Mouse (Mus musculus) CH12.LX (cell line): ENCODE measurements around the gene Zfp266. TPM values are rescaled to one million over a fixed set of nuclear protein-coding genes. Genes with fewer than 3 reads are reported as not detected.

ENCODE experiments used
- DNase-seq: peaks from one replicate; pipeline ENCODE4 v3.0.0-alpha.2; 2013; ENCODE audit errors: extremely low read depth
- H3K27ac ChIP-seq: 2 replicates; pipeline ENCODE4 v1.5.1; 2012; ENCODE audit warnings: low read depth, mild to moderate bottlenecking, control low read depth, moderate library complexity; ENCODE audit not compliant: insufficient read depth
- H3K27me3 ChIP-seq: replicated peaks from 2 replicates; pipeline ENCODE3; 2012; ENCODE audit warnings: inconsistent platforms
- H3K36me3 ChIP-seq, 2 experiments: replicated peaks in 1 of 2; 2 replicates each; pipeline versions ENCODE3 to v1.6.1; 2012; ENCODE audit warnings: inconsistent platforms in 1 of 2, low read length in 1 of 2, mild to moderate bottlenecking in 1 of 2, mixed read lengths in 1 of 2, moderate library complexity in 1 of 2; ENCODE audit not compliant: control insufficient read depth in 1 of 2, insufficient read depth in 1 of 2
- H3K4me1 ChIP-seq, 2 experiments: 2 replicates each; pipeline ENCODE4 v1.6.1; 2012; ENCODE audit warnings: inconsistent platforms in 1 of 2, moderate library complexity in 1 of 2; ENCODE audit not compliant: insufficient read depth in 2 of 2, control insufficient read depth in 1 of 2
- H3K4me2 ChIP-seq: 2 replicates; pipeline ENCODE4 v1.6.1; 2012; ENCODE audit warnings: low read depth, mild to moderate bottlenecking, control low read depth; ENCODE audit not compliant: poor library complexity, insufficient read depth, severe bottlenecking
- H3K4me3 ChIP-seq, 3 experiments: fragments of 150-350 bp in 1 of 3; sonication (generic) in 1 of 3; replicated peaks in 1 of 3; 2 replicates each; pipeline versions ENCODE3 to v1.5.1; 2011 to 2012; ENCODE audit warnings: low read depth in 2 of 3, low read length in 2 of 3, mild to moderate bottlenecking in 2 of 3, moderate library complexity in 2 of 3, control low read depth in 1 of 3, improper control_type of control experiment in 1 of 3, inconsistent platforms in 1 of 3, mixed read lengths in 1 of 3; ENCODE audit not compliant: poor library complexity in 1 of 3
- H3K79me2 ChIP-seq: replicated peaks from 2 replicates; pipeline ENCODE4 v1.6.1; 2012; ENCODE audit warnings: mild to moderate bottlenecking, moderate library complexity; ENCODE audit not compliant: control insufficient read depth, poor library complexity, insufficient read depth, severe bottlenecking; ENCODE audit errors: extremely low read depth
- H3K9ac ChIP-seq: 2 replicates; pipeline ENCODE4 v1.6.1; 2012; ENCODE audit warnings: low read depth, mild to moderate bottlenecking, control low read depth, moderate library complexity; ENCODE audit not compliant: insufficient read depth
- H3K9me3 ChIP-seq: replicated peaks from 2 replicates; pipeline ENCODE3; 2012; ENCODE audit warnings: low read length, inconsistent platforms, mixed read lengths
- CHD1 ChIP-seq: IDR thresholded peaks from 2 replicates; pipeline ENCODE4 v1.6.1; 2012; ENCODE audit warnings: low read depth, low read length, improper control_type of control experiment, inconsistent platforms
- CHD2 ChIP-seq: IDR thresholded peaks from 2 replicates; pipeline ENCODE4 v1.6.1; 2011; ENCODE audit warnings: low read length, improper control_type of control experiment
- CTCF ChIP-seq, 2 experiments: IDR thresholded peaks in 1 of 2; conservative IDR thresholded peaks in 1 of 2; 2 replicates each; pipeline ENCODE4 v1.5.1; 2011 to 2012; ENCODE audit warnings: low read depth in 2 of 2, low read length in 2 of 2, improper control_type of control experiment in 1 of 2, inconsistent platforms in 1 of 2, mild to moderate bottlenecking in 1 of 2, moderate library complexity in 1 of 2
- E2F4 ChIP-seq: IDR thresholded peaks from 2 replicates; pipeline ENCODE4 v1.6.1; 2011; ENCODE audit warnings: low read depth, low read length, improper control_type of control experiment; ENCODE audit not compliant: insufficient replicate concordance
- ELF1 ChIP-seq: IDR thresholded peaks from 2 replicates; pipeline ENCODE4 v1.6.1; 2014; ENCODE audit warnings: low read depth, mild to moderate bottlenecking, inconsistent platforms, low read length, improper control_type of control experiment
- EP300 ChIP-seq: IDR thresholded peaks from 2 replicates; pipeline ENCODE4 v1.6.1; 2011; ENCODE audit warnings: low read length, improper control_type of control experiment
- ETS1 ChIP-seq: conservative IDR thresholded peaks from 2 replicates; pipeline ENCODE4 v1.6.1; 2012; ENCODE audit warnings: low read depth, mild to moderate bottlenecking, inconsistent platforms, low read length, improper control_type of control experiment, moderate library complexity
- GABPA ChIP-seq: IDR thresholded peaks from 2 replicates; pipeline ENCODE4 v1.6.1; 2012; ENCODE audit warnings: low read depth, low read length, improper control_type of control experiment, inconsistent platforms; ENCODE audit not compliant: insufficient replicate concordance
- HCFC1 ChIP-seq: IDR thresholded peaks from 2 replicates; pipeline ENCODE4 v1.6.1; 2012; ENCODE audit warnings: low read depth, mild to moderate bottlenecking, inconsistent platforms, low read length, improper control_type of control experiment
- IRF4 ChIP-seq: IDR thresholded peaks from 2 replicates; pipeline ENCODE4 v1.6.1; 2014; ENCODE audit warnings: low read depth, mild to moderate bottlenecking, inconsistent platforms, low read length, improper control_type of control experiment
- KAT2A ChIP-seq: IDR thresholded peaks from 2 replicates; pipeline ENCODE4 v1.6.1; 2012; ENCODE audit warnings: low read length, improper control_type of control experiment, inconsistent platforms; ENCODE audit not compliant: insufficient replicate concordance
- MAX ChIP-seq: IDR thresholded peaks from 2 replicates; pipeline ENCODE4 v1.6.1; 2011; ENCODE audit warnings: low read length, improper control_type of control experiment
- MAZ ChIP-seq: IDR thresholded peaks from 2 replicates; pipeline ENCODE4 v1.6.1; 2012; ENCODE audit warnings: low read depth, mild to moderate bottlenecking, inconsistent platforms, low read length, improper control_type of control experiment, moderate library complexity
- MXI1 ChIP-seq: IDR thresholded peaks from 2 replicates; pipeline ENCODE4 v1.6.1; 2011; ENCODE audit warnings: mild to moderate bottlenecking, low read depth, low read length, improper control_type of control experiment
- MYC ChIP-seq: IDR thresholded peaks from 2 replicates; pipeline ENCODE4 v1.6.1; 2011; ENCODE audit warnings: low read depth, mild to moderate bottlenecking, improper control_type of control experiment, low read length
- NRF1 ChIP-seq: IDR thresholded peaks from 2 replicates; pipeline ENCODE4 v1.6.1; 2014; ENCODE audit warnings: low read depth, mild to moderate bottlenecking, inconsistent platforms, low read length, improper control_type of control experiment, moderate library complexity
- POLR2AphosphoS2 ChIP-seq: IDR thresholded peaks from 2 replicates; pipeline ENCODE4 v1.6.1; 2011; ENCODE audit warnings: low read depth, low read length, improper control_type of control experiment
- RAD21 ChIP-seq: IDR thresholded peaks from 2 replicates; pipeline ENCODE4 v1.6.1; 2011; ENCODE audit warnings: low read depth, mild to moderate bottlenecking, low read length, improper control_type of control experiment, moderate library complexity
- RCOR1 ChIP-seq: conservative IDR thresholded peaks from 2 replicates; pipeline ENCODE4 v1.6.1; 2012; ENCODE audit warnings: low read depth, mild to moderate bottlenecking, inconsistent platforms, low read length, improper control_type of control experiment
- SIN3A ChIP-seq: IDR thresholded peaks from 2 replicates; pipeline ENCODE4 v1.6.1; 2012; ENCODE audit warnings: low read length, improper control_type of control experiment, inconsistent platforms
- SMC3 ChIP-seq: IDR thresholded peaks from 2 replicates; pipeline ENCODE4 v1.6.1; 2011; ENCODE audit warnings: low read depth, low read length, improper control_type of control experiment
- TBP ChIP-seq: conservative IDR thresholded peaks from 2 replicates; pipeline ENCODE4 v1.6.1; 2011; ENCODE audit warnings: low read depth, low read length, improper control_type of control experiment
- TCF12 ChIP-seq: IDR thresholded peaks from 2 replicates; pipeline ENCODE4 v1.6.1; 2014; ENCODE audit warnings: low read depth, mild to moderate bottlenecking, inconsistent platforms, low read length, improper control_type of control experiment
- USF1 ChIP-seq: IDR thresholded peaks from 2 replicates; pipeline ENCODE4 v1.6.1; 2014; ENCODE audit warnings: low read depth, mild to moderate bottlenecking, inconsistent platforms, low read length, improper control_type of control experiment
- USF2 ChIP-seq: conservative IDR thresholded peaks from 2 replicates; pipeline ENCODE4 v1.6.1; 2011; ENCODE audit warnings: low read depth, low read length, improper control_type of control experiment
- ZC3H11A ChIP-seq: IDR thresholded peaks from 2 replicates; pipeline ENCODE4 v1.6.1; 2012; ENCODE audit warnings: low read depth, mild to moderate bottlenecking, inconsistent platforms, low read length, improper control_type of control experiment
- ZKSCAN1 ChIP-seq: IDR thresholded peaks from 2 replicates; pipeline ENCODE4 v1.6.1; 2012; ENCODE audit warnings: low read depth, inconsistent platforms, low read length, improper control_type of control experiment, borderline replicate concordance
- ZNF384 ChIP-seq: IDR thresholded peaks from 2 replicates; pipeline ENCODE4 v1.6.1; 2012; ENCODE audit warnings: low read depth, low read length, improper control_type of control experiment, inconsistent platforms
- dilution Hi-C: fragments of 300-500 bp; cut with MboI; formaldehyde crosslinking; loops from 2 replicates; pipeline ENCODE4 v1.14.3; 2020; ENCODE audit warnings: low sequenced_read_pairs; ENCODE audit not compliant: extremely low pct_unique_long_range_greater_than_20kb, extremely low pct_ligation_motif_present
- in situ Hi-C: fragments of 300-500 bp; cut with MboI; formaldehyde crosslinking; loops from 3 replicates; pipeline ENCODE4 v1.14.3; 2019; ENCODE audit warnings: low sequenced_read_pairs, low pct_ligation_motif_present, low pct_unique_long_range_greater_than_20kb, mixed read lengths
- polyA plus RNA-seq: library from polyadenylated mRNA; unstranded; fragments of >175 nt; gene quantifications from 2 replicates; pipeline ENCODE4 v1.2.1, GENCODE M21; 2012; ENCODE audit warnings: low read depth; ENCODE audit not compliant: insufficient read length
- total RNA-seq, 2 experiments: library from RNA; depleted of rRNA; stranded (reverse); fragments of 300-350 nt in 1 of 2; fragments of >200 nt in 1 of 2; gene quantifications; 2 replicates each; pipeline ENCODE4 v1.2.3; 2012 to 2014

Gene Zfp266
- total and polyA plus RNA-seq, 3 experiments = 12.3 to 24.0 (median 20.4) TPM

DNA sequence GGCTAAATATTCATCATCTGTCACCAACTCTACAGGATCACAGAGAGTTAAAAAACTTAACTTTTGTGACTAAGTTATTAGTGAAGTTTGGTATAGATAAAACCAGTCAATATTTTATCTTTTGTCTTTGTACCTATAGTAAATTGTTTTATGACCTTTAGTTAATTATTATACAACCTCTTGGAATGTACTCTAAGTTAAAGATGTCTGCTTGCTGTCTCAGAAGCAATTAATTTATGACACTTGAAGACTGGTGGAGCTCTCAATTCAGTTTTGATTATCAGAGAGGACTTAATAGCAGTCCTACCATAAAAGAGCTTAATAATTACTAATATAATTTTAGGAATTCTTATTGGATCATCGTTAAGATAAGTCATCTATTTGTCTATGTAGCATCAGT, 31.5 kb upstream of the Zfp266 start:
- dilution Hi-C loops = no loop called here
- H3K27me3 ChIP-seq = no peaks in the 10 kb centered on the region
- no peak overlapping the region for H3K27ac ChIP-seq
- no peak overlapping the region for H3K4me3 ChIP-seq
- no peaks in the 10 kb centered on the region for H3K9me3 ChIP-seq
- H3K4me2 ChIP-seq = no peak overlapping the region
- H3K9ac ChIP-seq = no peak overlapping the region
- no peaks in the 10 kb centered on the region; a peak in 1 of 4 replicates for H3K4me1 ChIP-seq
- no peaks in the 10 kb centered on the region for H3K79me2 ChIP-seq
- no peak for DNase-seq
- in situ Hi-C loops = no loop called here
- no peaks in the 10 kb centered on the region for H3K36me3 ChIP-seq
- TF ChIP-seq NRF1 = no peak
- no peak for TF ChIP-seq TBP
- TF ChIP-seq TCF12 = no peak
- TF ChIP-seq EP300 = no peak
- TF ChIP-seq GABPA = no peak
- TF ChIP-seq KAT2A = no peak
- no peak for TF ChIP-seq IRF4
- no peak for TF ChIP-seq CHD2
- TF ChIP-seq ZC3H11A = no peak
- no peak for TF ChIP-seq MAZ
- TF ChIP-seq SMC3 = no peak
- TF ChIP-seq CHD1 = no peak
- TF ChIP-seq MXI1 = no peak
- no peak for TF ChIP-seq SIN3A
- no peak for TF ChIP-seq RAD21
- TF ChIP-seq POLR2AphosphoS2 = no peak
- no peak for TF ChIP-seq MYC
- TF ChIP-seq E2F4 = no peak
- no peak for TF ChIP-seq RCOR1

- Histone ChIP-seq H3K36me3 (no peaks in the 10 kb centered on the region), H3K27ac (no peak overlapping the region), H3K4me2 (no peak overlapping the region), H3K9ac (no peak overlapping the region), H3K9me3 (no peaks in the 10 kb centered on the region), H3K4me3 (no peak overlapping the region), H3K4me1 (no peaks in the 10 kb centered on the region; a peak in 1 of 4 replicates), H3K27me3 (no peaks in the 10 kb centered on the region), H3K79me2 (no peaks in the 10 kb centered on the region)
- dilution Hi-C loops = no loop called here
- no peak for DNase-seq
- TF ChIP-seq ZC3H11A (no peak), TBP (no peak), USF2 (no peak), NRF1 (no peak), HCFC1 (no peak), USF1 (no peak), ZNF384 (no peak), ETS1 (no peak), EP300 (no peak), ELF1 (no peak), CTCF (conservative IDR thresholded peaks at IDR 0.05 in 1 of 2, IDR thresholded peaks at IDR 0.05 in 1 of 2; ENCODE audit: low read depth in 2 of 2, low read length in 2 of 2) (no peak), ZKSCAN1 (no peak), MAX (no peak)
- in situ Hi-C loops = no loop called here
Observed at GRCm38 (mm10) chr9:20551781-20552275, 30.6 kb upstream of the Zfp266 start.
